Mouse (Mus musculus): Measurements from ENCODE around the gene Pde4b. TPM values are rescaled to one million over a fixed set of nuclear protein-coding genes. Genes with fewer than 3 reads are reported as not detected.

Gene Pde4b
- polyA plus RNA-seq, 1 experiment from 2014 or later = 5.6 TPM

DNA sequence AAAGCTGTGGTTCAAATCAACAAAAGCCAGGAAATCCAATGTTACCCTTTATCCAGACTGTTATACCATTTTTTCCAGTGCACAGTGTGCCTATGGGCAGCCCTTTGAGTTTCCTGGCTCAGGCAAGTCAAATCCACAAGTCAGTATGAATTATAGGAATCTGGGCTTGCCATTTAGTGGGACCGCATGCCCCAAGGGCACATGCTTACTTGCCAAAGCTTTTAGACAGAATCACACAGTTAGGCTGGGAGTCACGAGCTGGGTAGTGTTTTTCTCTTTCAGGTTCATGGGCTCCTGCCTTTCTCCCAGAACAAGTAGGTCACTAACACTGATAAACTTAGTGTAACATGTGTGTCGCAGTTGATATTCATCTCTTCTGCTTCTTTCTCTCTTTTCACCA, 409.9 kb downstream of the Pde4b start:
- Histone ChIP-seq H3K9me3 (replicated peaks) (no peaks in the 10 kb centered on the region), H3K4me1 (no peaks in the 10 kb centered on the region), H3K4me3 (no peak overlapping the region), H3K27ac (replicated peaks) (no peak overlapping the region), H3K36me3 (no peaks in the 10 kb centered on the region), H3K27me3 (ENCODE audit: low read depth, poor library complexity, severe bottlenecking) (no peaks in the 10 kb centered on the region)
- 88% methylated on average over 3 of the region's 3 CpGs for WGBS
- DNase-seq (ENCODE audit: low spot score) = no peak

GRCm38 (mm10) chr4:102498169-102498919, 411.0 kb downstream of the Pde4b start:
- H3K27ac ChIP-seq (replicated peaks) = no peak overlapping the region
- H3K4me3 ChIP-seq = no peak overlapping the region
- H3K9me3 ChIP-seq (replicated peaks) = no peaks in the 10 kb centered on the region
- no peak for DNase-seq (ENCODE audit: low spot score)
- 84% methylated on average over 4 of the region's 4 CpGs for WGBS
- H3K27me3 ChIP-seq (ENCODE audit: low read depth, poor library complexity, severe bottlenecking) = no peaks in the 10 kb centered on the region
- H3K4me1 ChIP-seq = no peaks in the 10 kb centered on the region
- no peaks in the 10 kb centered on the region for H3K36me3 ChIP-seq

GRCm38 (mm10) chr4:102498920-102499316, 411.6 kb downstream of the Pde4b start:
- 94% methylated on average over 1 of the region's 1 CpGs for WGBS
- no peaks in the 10 kb centered on the region for H3K27me3 ChIP-seq (ENCODE audit: low read depth, poor library complexity, severe bottlenecking)
- H3K9me3 ChIP-seq (replicated peaks) = no peaks in the 10 kb centered on the region
- no peaks in the 10 kb centered on the region for H3K36me3 ChIP-seq
- H3K27ac ChIP-seq (replicated peaks) = no peak overlapping the region
- H3K4me3 ChIP-seq = no peak overlapping the region
- no peaks in the 10 kb centered on the region for H3K4me1 ChIP-seq
- DNase-seq (ENCODE audit: low spot score) = no peak

DNA sequence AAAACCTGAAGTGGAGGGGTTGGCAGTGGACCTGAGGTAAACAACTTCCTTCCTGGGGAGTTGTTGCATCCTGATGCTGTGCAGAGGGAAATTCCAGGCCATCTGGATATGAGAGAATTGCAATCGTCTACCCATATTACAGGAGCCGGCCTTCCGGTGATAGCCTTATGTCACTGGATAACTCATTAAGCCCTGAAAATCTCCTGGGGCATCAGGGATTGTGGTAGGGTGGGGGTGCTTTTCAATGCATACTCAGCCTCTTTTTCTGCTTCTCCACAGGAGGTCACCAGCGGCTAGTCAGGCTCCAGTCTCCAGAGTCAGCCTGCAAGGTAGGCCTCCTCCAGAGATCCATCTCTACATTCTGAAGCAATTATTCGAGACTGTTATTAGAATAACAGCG, 418.4 kb downstream of the Pde4b start:
- Histone ChIP-seq H3K36me3 (no peaks in the 10 kb centered on the region), H3K27ac (replicated peaks) (no peak overlapping the region), H3K9me3 (replicated peaks) (no peaks in the 10 kb centered on the region), H3K4me3 (no peak overlapping the region), H3K27me3 (ENCODE audit: low read depth, poor library complexity, severe bottlenecking) (no peaks in the 10 kb centered on the region), H3K4me1 (peaks cover 2% of the 10 kb centered on the region)
- DNase-seq (ENCODE audit: low spot score) = no peak
- 58% methylated on average over 6 of the region's 6 CpGs for WGBS

- H3K27me3 ChIP-seq (ENCODE audit: low read depth, poor library complexity, severe bottlenecking) = no peaks in the 10 kb centered on the region
- peaks cover 11% of the 10 kb centered on the region for H3K4me1 ChIP-seq
- no peak for DNase-seq (ENCODE audit: low spot score)
- H3K36me3 ChIP-seq = no peaks in the 10 kb centered on the region
- H3K9me3 ChIP-seq (replicated peaks) = no peaks in the 10 kb centered on the region
- H3K27ac ChIP-seq (replicated peaks) = no peak overlapping the region
- no peak overlapping the region for H3K4me3 ChIP-seq
- WGBS = 88% methylated on average over 15 of the region's 15 CpGs
These were observed 419.3 kb downstream of the Pde4b start for GRCm38 (mm10) chr4:102506376-102507280.

GRCm38 (mm10) chr4:102507344-102507743, 420.0 kb downstream of the Pde4b start:
- no peaks in the 10 kb centered on the region for H3K36me3 ChIP-seq
- H3K4me1 ChIP-seq = peaks cover 18% of the 10 kb centered on the region
- WGBS = 92% methylated on average over 9 of the region's 9 CpGs
- H3K27ac ChIP-seq (replicated peaks) = no peak overlapping the region
- H3K9me3 ChIP-seq (replicated peaks) = no peaks in the 10 kb centered on the region
- H3K4me3 ChIP-seq = no peak overlapping the region
- H3K27me3 ChIP-seq (ENCODE audit: low read depth, poor library complexity, severe bottlenecking) = no peaks in the 10 kb centered on the region
- no peak for DNase-seq (ENCODE audit: low spot score)

DNA sequence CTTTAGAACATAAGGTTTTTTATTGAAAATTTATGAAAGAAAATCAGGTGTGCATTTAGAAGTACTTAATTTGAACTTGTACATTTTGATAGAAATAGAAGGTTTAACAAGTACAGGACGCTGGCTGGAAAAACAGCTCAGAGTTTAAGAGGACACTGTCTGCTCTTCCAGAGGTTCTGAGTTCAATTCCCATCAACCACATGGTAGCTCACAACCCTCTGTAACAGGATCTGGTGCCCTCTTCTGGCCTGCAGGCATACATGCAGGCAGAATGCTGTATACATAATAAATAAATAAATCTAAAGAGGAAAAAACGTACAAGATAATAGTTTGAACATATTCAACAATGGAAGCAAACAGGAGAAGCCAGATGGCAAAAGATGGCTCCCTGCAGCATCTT, 420.4 kb downstream of the Pde4b start:
- WGBS = 75% methylated on average over 2 of the region's 2 CpGs
- H3K9me3 ChIP-seq (replicated peaks) = no peaks in the 10 kb centered on the region

GRCm38 (mm10) chr4:102510061-102510460, 422.7 kb downstream of the Pde4b start:
- H3K9me3 ChIP-seq (replicated peaks) = no peaks in the 10 kb centered on the region
- 80% methylated on average over 6 of the region's 6 CpGs for WGBS
- H3K36me3 ChIP-seq = no peaks in the 10 kb centered on the region
- no peak overlapping the region for H3K27ac ChIP-seq (replicated peaks)
- no peak overlapping the region for H3K4me3 ChIP-seq
- peaks cover 5% of the 10 kb centered on the region; the same call in 1 of the 2 replicates for H3K27me3 ChIP-seq (ENCODE audit: low read depth, poor library complexity, severe bottlenecking)
- DNase-seq (ENCODE audit: low spot score) = no peak
- peaks cover 26% of the 10 kb centered on the region for H3K4me1 ChIP-seq

More for the DNA sequence above, 420.4 kb downstream of the Pde4b start:
- peaks cover 18% of the 10 kb centered on the region for H3K4me1 ChIP-seq
- H3K27ac ChIP-seq (replicated peaks) = no peak overlapping the region
- no peak for DNase-seq (ENCODE audit: low spot score)
- no peaks in the 10 kb centered on the region for H3K27me3 ChIP-seq (ENCODE audit: low read depth, poor library complexity, severe bottlenecking)
- no peak overlapping the region for H3K4me3 ChIP-seq
- H3K36me3 ChIP-seq = no peaks in the 10 kb centered on the region

GRCm38 (mm10) chr4:102510939-102511391, 423.6 kb downstream of the Pde4b start:
- Histone ChIP-seq H3K27me3 (ENCODE audit: low read depth, poor library complexity, severe bottlenecking) (peaks cover 8% of the 10 kb centered on the region; the same call in 1 of the 2 replicates), H3K27ac (replicated peaks) (peak overlapping the region; percentile 68; the same call in 1 of the 2 replicates), H3K9me3 (replicated peaks) (no peaks in the 10 kb centered on the region), H3K4me3 (peak overlapping the region; percentile 21), H3K36me3 (no peaks in the 10 kb centered on the region), H3K4me1 (peaks cover 26% of the 10 kb centered on the region)
- 51% methylated on average over 8 of the region's 8 CpGs for WGBS
- DNase-seq (ENCODE audit: low spot score) = peak; percentile 37

DNA sequence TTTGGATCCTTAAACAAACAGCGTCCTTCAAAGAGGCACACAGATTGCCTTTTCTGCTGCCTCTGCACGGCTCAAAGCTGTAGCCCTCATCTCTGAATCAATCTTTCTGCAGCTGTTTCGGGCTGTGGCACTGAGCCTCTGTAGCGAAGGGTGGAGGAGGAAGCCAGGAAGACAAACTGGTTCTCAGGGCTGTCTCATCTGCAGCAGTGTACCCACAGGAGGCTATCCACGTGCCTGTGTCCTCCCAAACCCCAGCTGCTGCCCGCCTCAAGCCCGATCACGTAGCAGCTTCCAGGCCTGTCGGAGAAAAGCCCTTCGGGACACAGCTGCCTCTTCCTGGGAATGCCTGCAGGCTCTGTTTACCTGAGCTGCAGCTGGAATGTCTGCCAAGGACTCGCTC, 424.2 kb downstream of the Pde4b start:
- WGBS = 16% methylated on average over 11 of the region's 11 CpGs
- Histone ChIP-seq H3K9me3 (replicated peaks) (no peaks in the 10 kb centered on the region), H3K27ac (replicated peaks) (peak overlapping the region; percentile 68), H3K27me3 (ENCODE audit: low read depth, poor library complexity, severe bottlenecking) (peaks cover 8% of the 10 kb centered on the region; the same call in 1 of the 2 replicates), H3K36me3 (no peaks in the 10 kb centered on the region), H3K4me1 (peaks cover 26% of the 10 kb centered on the region), H3K4me3 (peak overlapping the region; percentile 21; the same call in 1 of the 2 replicates)
- DNase-seq (ENCODE audit: low spot score) = peak; percentile 34

DNA sequence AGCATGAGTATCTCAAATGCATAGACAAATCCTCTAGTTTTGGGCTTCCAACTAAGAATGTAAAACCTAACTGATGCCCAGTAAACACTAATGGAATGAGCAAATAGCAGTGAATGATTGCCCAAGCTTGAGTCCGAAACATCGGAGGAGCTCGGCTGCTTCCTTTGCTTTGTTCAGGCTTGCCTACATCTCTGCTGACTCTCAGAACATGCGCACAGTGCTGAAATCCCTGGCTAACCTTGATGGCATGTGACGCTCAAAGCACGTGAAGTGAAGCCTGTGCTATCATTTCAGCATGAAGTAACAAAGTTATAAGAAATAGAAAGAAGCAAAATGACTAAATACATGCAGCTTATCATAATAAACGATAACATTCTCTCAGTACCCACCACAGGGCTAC, 425.6 kb downstream of the Pde4b start:
- Histone ChIP-seq H3K36me3 (no peaks in the 10 kb centered on the region), H3K4me1 (peaks cover 26% of the 10 kb centered on the region), H3K27ac (replicated peaks) (no peak overlapping the region), H3K9me3 (replicated peaks) (no peaks in the 10 kb centered on the region), H3K27me3 (ENCODE audit: low read depth, poor library complexity, severe bottlenecking) (peaks cover 8% of the 10 kb centered on the region; the same call in 1 of the 2 replicates), H3K4me3 (no peak overlapping the region)
- DNase-seq (ENCODE audit: low spot score) = no peak
- 81% methylated on average over 7 of the region's 7 CpGs for WGBS

DNA sequence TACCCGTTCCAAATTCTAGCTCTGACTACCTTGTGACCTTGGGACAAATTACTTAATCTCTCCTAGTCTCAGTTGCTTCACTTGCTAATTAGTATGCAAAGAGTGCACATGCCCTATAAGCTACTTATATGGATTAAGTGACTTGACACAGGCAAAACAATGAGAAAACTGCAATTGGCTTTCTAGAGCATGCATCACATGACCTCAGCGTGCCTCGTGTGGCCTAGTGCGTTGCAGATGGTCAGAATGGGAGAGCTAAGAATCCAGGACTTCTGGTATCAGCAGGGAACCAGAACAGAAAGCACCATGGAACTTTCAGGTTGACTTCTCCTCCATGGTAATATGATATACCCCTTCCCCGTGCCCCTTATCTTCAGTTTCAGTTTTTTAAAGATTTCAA, 426.2 kb downstream of the Pde4b start:
- Histone ChIP-seq H3K27ac (replicated peaks) (no peak overlapping the region), H3K4me1 (peaks cover 26% of the 10 kb centered on the region), H3K9me3 (replicated peaks) (no peaks in the 10 kb centered on the region), H3K4me3 (no peak overlapping the region), H3K36me3 (no peaks in the 10 kb centered on the region), H3K27me3 (ENCODE audit: low read depth, poor library complexity, severe bottlenecking) (peaks cover 8% of the 10 kb centered on the region; the same call in 1 of the 2 replicates)
- no peak for DNase-seq (ENCODE audit: low spot score)
- 57% methylated on average over 5 of the region's 5 CpGs for WGBS
